Comparison of ENCODE assay signal across 24 mouse cellular contexts in genomic region chr8:64379732-64380349, GRCm38 (mm10).
"Had no signal": no experiment of that assay in that cellular context is flagged by ENCODE, and none has a peak within 500 bp of the region (broad histone marks: within the 10 kb centered on the region; RNA-seq: fewer than 3 reads in every experiment).

No protein-coding gene starts in this region.

- H3K4me2 ChIP-seq: heart, embryonic 11.5 days; heart, embryonic 13.5 days; heart, embryonic 15.5 days; hindbrain, embryonic 13.5 days; hindbrain, embryonic 15.5 days; limb, embryonic 13.5 days; limb, embryonic 15.5 days; liver, embryonic 12.5 days had no signal

- H3K27me3 ChIP-seq: heart, embryonic 13.5 days; heart, embryonic 15.5 days; hindbrain, embryonic 13.5 days; hindbrain, embryonic 15.5 days; limb, embryonic 13.5 days; limb, embryonic 15.5 days; liver, embryonic 12.5 days had no signal

- H3K9me3 ChIP-seq: heart, embryonic 13.5 days; heart, embryonic 15.5 days; hindbrain, embryonic 13.5 days; hindbrain, embryonic 15.5 days; limb, embryonic 15.5 days; liver, embryonic 12.5 days had no signal

- H3K4me3 ChIP-seq: heart, adult 2 months; heart, embryonic 13.5 days; heart, embryonic 15.5 days; hindbrain, embryonic 13.5 days; hindbrain, embryonic 15.5 days; limb, embryonic 13.5 days; limb, embryonic 15.5 days; liver, embryonic 12.5 days had no signal

- H3K36me3 ChIP-seq: heart, embryonic 13.5 days; heart, embryonic 15.5 days; hindbrain, embryonic 13.5 days; hindbrain, embryonic 15.5 days; limb, embryonic 13.5 days; limb, embryonic 15.5 days; liver, embryonic 12.5 days had no signal

- H3K27ac ChIP-seq: heart, adult 2 months; heart, embryonic 13.5 days; heart, embryonic 15.5 days; hindbrain, embryonic 13.5 days; hindbrain, embryonic 15.5 days; hindbrain, postnatal 0 days; limb, embryonic 13.5 days; limb, embryonic 15.5 days; liver, embryonic 12.5 days; liver, embryonic 14.5 days had no signal

- H3K4me1 ChIP-seq: heart, embryonic 13.5 days; heart, embryonic 15.5 days; hindbrain, embryonic 13.5 days; hindbrain, embryonic 15.5 days; limb, embryonic 13.5 days; limb, embryonic 15.5 days; liver, embryonic 12.5 days had no signal

- ATAC-seq: forebrain, postnatal 0 days; hindbrain, postnatal 0 days; intestine, embryonic 16.5 days; liver, embryonic 12.5 days had no signal

- DNase-seq: forebrain, postnatal 0 days; gastrocnemius, postnatal 14 days; gastrocnemius, postnatal 36 days; heart, adult 11 months; heart, adult 2 months; heart, postnatal 14 days; heart, postnatal 36 days; kidney, adult 8-10 months; kidney, postnatal 14 days; kidney, postnatal 36 days; layer of hippocampus, adult 9-11 months; layer of hippocampus, postnatal 36 days; left cerebral cortex, postnatal 4 days had no signal

- H3K9ac ChIP-seq: forebrain, postnatal 0 days; heart, embryonic 13.5 days; heart, embryonic 15.5 days; hindbrain, embryonic 13.5 days; hindbrain, embryonic 15.5 days; limb, embryonic 13.5 days; limb, embryonic 15.5 days; liver, embryonic 12.5 days; liver, embryonic 14.5 days had no signal
